Mouse (Mus musculus) megakaryocyte, embryonic 14.5 days (primary cell): Measurements from ENCODE around the gene Rplp2.

Experiments used
- FLI1 ChIP-seq: IDR thresholded peaks from 2 replicates; pipeline ENCODE4 v1.6.1; 2012; ENCODE audit warnings: low read length, inconsistent platforms, mixed read lengths
- GATA1 ChIP-seq: IDR thresholded peaks from 3 replicates; pipeline ENCODE4 v1.6.1; 2012; ENCODE audit warnings: mixed read lengths, low read length, inconsistent platforms, borderline replicate concordance

DNA sequence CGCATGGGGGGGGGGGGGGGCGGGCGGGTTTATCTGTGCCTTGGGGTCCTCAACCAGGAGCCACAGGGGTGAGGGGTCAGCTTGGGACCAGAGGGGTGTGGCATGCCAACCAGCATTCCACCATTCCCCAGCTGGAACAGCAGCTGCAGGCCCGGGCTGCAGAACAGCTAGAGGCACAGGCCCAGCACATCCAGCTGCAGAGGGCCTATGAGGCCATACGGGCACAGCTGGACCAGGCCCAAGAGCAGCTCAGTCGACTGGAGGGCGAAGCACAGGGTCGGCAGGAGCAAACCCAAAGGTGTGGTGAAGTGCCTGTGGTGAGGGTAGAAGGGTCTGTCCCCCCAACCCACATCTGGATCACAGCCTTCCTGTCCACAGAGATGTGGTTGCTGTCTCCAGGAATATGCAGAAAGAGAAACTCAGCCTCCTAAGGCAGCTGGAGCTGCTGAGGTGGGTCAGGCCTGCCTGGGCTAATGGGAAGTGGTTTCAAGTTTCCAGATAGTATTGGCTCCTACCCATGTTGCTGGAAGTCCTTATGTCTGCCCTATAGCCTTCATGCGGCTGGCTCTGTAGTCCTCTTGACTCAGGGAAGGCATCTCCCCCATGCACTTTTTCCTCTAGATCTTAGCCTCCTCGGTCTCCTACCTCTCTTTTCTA is 18.3 kb downstream of the Rplp2 start:
- no peak for TF ChIP-seq GATA1
- TF ChIP-seq FLI1 = no peak
